Mouse (Mus musculus) cerebellum, postnatal 14 days (tissue): Measurements from ENCODE around the gene Pm20d2.
A peak's percentile ranks its signal among the peaks of the same experiment; 100 is the strongest.

Source experiments
- DNase-seq, 2 experiments: peaks; one replicate each; pipeline ENCODE4 v3.0.0; 2021; ENCODE audit warnings: mixed read lengths in 2 of 2

Pm20d2 gene

GRCm38 (mm10) chr4:33189735-33190036, at the start of gene Pm20d2:
Pm20d2 (minus strand) TSS chr4:33189737.
- DNase-seq = no peak

GRCm38 (mm10) chr4:33230881-33231280, 41.3 kb upstream of the Pm20d2 start:
- no peak for DNase-seq

GRCm38 (mm10) chr4:33229639-33230038, 40.1 kb upstream of the Pm20d2 start:
- DNase-seq = no peak

GRCm38 (mm10) chr4:33227164-33227563, 37.6 kb upstream of the Pm20d2 start:
- no peak for DNase-seq

- DNase-seq = no peak
These were observed 34.6 kb upstream of the Pm20d2 start for GRCm38 (mm10) chr4:33224003-33224675.

GRCm38 (mm10) chr4:33221847-33222246, 32.3 kb upstream of the Pm20d2 start:
- no peak for DNase-seq

GRCm38 (mm10) chr4:33208881-33209841, 19.6 kb upstream of the Pm20d2 start, which contains the start of gene Srsf12:
Srsf12 (plus strand) TSS chr4:33208991.
- peak; percentile 72 to 75 for DNase-seq

- DNase-seq = no peak
These were observed 18.0 kb upstream of the Pm20d2 start for GRCm38 (mm10) chr4:33207551-33207950.

GRCm38 (mm10) chr4:33204682-33205081, 15.1 kb upstream of the Pm20d2 start:
- peak; percentile 85 for DNase-seq

- no peak for DNase-seq
These were observed 8.6 kb upstream of the Pm20d2 start for GRCm38 (mm10) chr4:33198117-33198516.

- peak; percentile 100 for DNase-seq
These were observed 479 bp downstream of the Pm20d2 start for GRCm38 (mm10) chr4:33188781-33189734.

- peak; percentile 72 to 84 for DNase-seq
These were observed 1.4 kb downstream of the Pm20d2 start for GRCm38 (mm10) chr4:33188164-33188563.

- DNase-seq = no peak
These were observed 6.1 kb downstream of the Pm20d2 start for GRCm38 (mm10) chr4:33183477-33183876.

- DNase-seq = no peak
These were observed 37.2 kb downstream of the Pm20d2 start for GRCm38 (mm10) chr4:33152087-33153038.

- no peak for DNase-seq
These were observed 40.4 kb downstream of the Pm20d2 start for GRCm38 (mm10) chr4:33149150-33149549.

GRCm38 (mm10) chr4:33147825-33148224, 41.7 kb downstream of the Pm20d2 start:
- peak; percentile 59 to 78 for DNase-seq

GRCm38 (mm10) chr4:33146679-33147291, 42.8 kb downstream of the Pm20d2 start:
- DNase-seq = no peak

- no peak for DNase-seq
These were observed 57.3 kb downstream of the Pm20d2 start, which contains the start of gene Gabrr1 for GRCm38 (mm10) chr4:33132221-33132620. Gabrr1 (plus strand) TSS chr4:33132521.

- peak; percentile 93 to 95 for DNase-seq
These were observed 64.0 kb downstream of the Pm20d2 start for GRCm38 (mm10) chr4:33125409-33126084.

GRCm38 (mm10) chr4:33124493-33124892, 65.0 kb downstream of the Pm20d2 start:
- peak; percentile 80 to 81 for DNase-seq
